Mouse (Mus musculus) brown adipose tissue, adult 24 weeks (tissue): Measurements from ENCODE around the gene Tenm2. TPM values are rescaled to one million over a fixed set of nuclear protein-coding genes. Genes with fewer than 3 reads are reported as not detected.

Experiments
- H3K27ac ChIP-seq: fragments of 200-500 bp; replicated peaks from 2 replicates; pipeline ENCODE4 v1.5.1; 2012; ENCODE audit warnings: low read depth, mild to moderate bottlenecking, low read length
- H3K4me1 ChIP-seq: fragments of 200-500 bp; 2 replicates; pipeline ENCODE4 v1.6.1; 2012; ENCODE audit warnings: low read length, mixed read lengths; ENCODE audit not compliant: control insufficient read depth, insufficient read depth, insufficient read length
- H3K4me3 ChIP-seq: fragments of 200-500 bp; 2 replicates; pipeline ENCODE4 v1.5.1; 2012; ENCODE audit warnings: low read depth, mild to moderate bottlenecking, low read length, moderate library complexity; ENCODE audit not compliant: insufficient read depth
- polyA plus RNA-seq: library from polyadenylated mRNA; stranded (reverse); fragments of >200 nt; gene quantifications from 2 replicates; pipeline ENCODE4 v1.2.4, GENCODE M21; 2012; ENCODE audit not compliant: missing spikeins, insufficient read depth, insufficient read length

Gene Tenm2
- polyA plus RNA-seq, 1 experiment = not detected

- H3K4me1 ChIP-seq = no peaks in the 10 kb centered on the region
- no peak overlapping the region for H3K27ac ChIP-seq
Measured at GRCm38 (mm10) chr11:36560785-36561548, 674.8 kb downstream of the Tenm2 start.

GRCm38 (mm10) chr11:36557316-36557715 is 678.4 kb downstream of the Tenm2 start:
- H3K27ac ChIP-seq = no peak overlapping the region
- no peaks in the 10 kb centered on the region for H3K4me1 ChIP-seq
- no peak overlapping the region for H3K4me3 ChIP-seq

More at GRCm38 (mm10) chr11:36560785-36561548, 674.8 kb downstream of the Tenm2 start:
- H3K4me3 ChIP-seq = no peak overlapping the region

GRCm38 (mm10) chr11:36553286-36553685 is 682.5 kb downstream of the Tenm2 start:
- no peaks in the 10 kb centered on the region for H3K4me1 ChIP-seq
- H3K4me3 ChIP-seq = no peak overlapping the region
- H3K27ac ChIP-seq = no peak overlapping the region

GRCm38 (mm10) chr11:36550649-36551048 is 685.1 kb downstream of the Tenm2 start:
- H3K4me1 ChIP-seq = no peaks in the 10 kb centered on the region
- no peak overlapping the region for H3K27ac ChIP-seq
- H3K4me3 ChIP-seq = no peak overlapping the region

GRCm38 (mm10) chr11:36549398-36550139 is 686.2 kb downstream of the Tenm2 start:
- Histone ChIP-seq H3K4me1 (no peaks in the 10 kb centered on the region), H3K4me3 (no peak overlapping the region), H3K27ac (no peak overlapping the region)

GRCm38 (mm10) chr11:36548139-36548538 is 687.6 kb downstream of the Tenm2 start:
- Histone ChIP-seq H3K4me1 (no peaks in the 10 kb centered on the region), H3K27ac (no peak overlapping the region), H3K4me3 (no peak overlapping the region)

GRCm38 (mm10) chr11:36538144-36538543 is 697.6 kb downstream of the Tenm2 start:
- H3K4me1 ChIP-seq = no peaks in the 10 kb centered on the region
- no peak overlapping the region for H3K27ac ChIP-seq
- no peak overlapping the region for H3K4me3 ChIP-seq

- H3K27ac ChIP-seq = no peak overlapping the region
- no peak overlapping the region for H3K4me3 ChIP-seq
- H3K4me1 ChIP-seq = no peaks in the 10 kb centered on the region
Measured at GRCm38 (mm10) chr11:36537573-36538133, 698.1 kb downstream of the Tenm2 start.

GRCm38 (mm10) chr11:36535591-36535990 is 700.2 kb downstream of the Tenm2 start:
- H3K4me1 ChIP-seq = no peaks in the 10 kb centered on the region
- no peak overlapping the region for H3K4me3 ChIP-seq
- H3K27ac ChIP-seq = no peak overlapping the region

GRCm38 (mm10) chr11:36531614-36532013 is 704.1 kb downstream of the Tenm2 start:
- Histone ChIP-seq H3K4me1 (no peaks in the 10 kb centered on the region), H3K27ac (no peak overlapping the region), H3K4me3 (no peak overlapping the region)

- no peaks in the 10 kb centered on the region for H3K4me1 ChIP-seq
- no peak overlapping the region for H3K4me3 ChIP-seq
- no peak overlapping the region for H3K27ac ChIP-seq
Measured at GRCm38 (mm10) chr11:36527509-36527908, 708.3 kb downstream of the Tenm2 start.

GRCm38 (mm10) chr11:36526381-36526780 is 709.4 kb downstream of the Tenm2 start:
- H3K4me3 ChIP-seq = no peak overlapping the region

GRCm38 (mm10) chr11:36512468-36512867 is 723.3 kb downstream of the Tenm2 start:
- H3K4me3 ChIP-seq = no peak overlapping the region
- no peaks in the 10 kb centered on the region for H3K4me1 ChIP-seq
- H3K27ac ChIP-seq = no peak overlapping the region

More at GRCm38 (mm10) chr11:36526381-36526780, 709.4 kb downstream of the Tenm2 start:
- Histone ChIP-seq H3K27ac (no peak overlapping the region), H3K4me1 (no peaks in the 10 kb centered on the region)

GRCm38 (mm10) chr11:36508312-36508711 is 727.5 kb downstream of the Tenm2 start:
- Histone ChIP-seq H3K4me1 (no peaks in the 10 kb centered on the region), H3K4me3 (no peak overlapping the region), H3K27ac (no peak overlapping the region)

GRCm38 (mm10) chr11:36494898-36495548 is 740.7 kb downstream of the Tenm2 start:
- Histone ChIP-seq H3K27ac (no peak overlapping the region), H3K4me1 (no peaks in the 10 kb centered on the region), H3K4me3 (no peak overlapping the region)
